Mouse (Mus musculus) embryo, embryonic 10.5 days (tissue): Measurements from ENCODE around the gene Gm3033.
"Not testable (repeated sequence)": the region's sequence is repeated elsewhere in the genome, so short reads cannot be mapped to it uniquely, and the experiment has no call there.

ENCODE experiments used
- DNase-seq: peaks from one replicate; pipeline ENCODE4 v3.0.0-alpha.2; 2015; ENCODE audit warnings: low spot score

The Gm3033 gene

DNA sequence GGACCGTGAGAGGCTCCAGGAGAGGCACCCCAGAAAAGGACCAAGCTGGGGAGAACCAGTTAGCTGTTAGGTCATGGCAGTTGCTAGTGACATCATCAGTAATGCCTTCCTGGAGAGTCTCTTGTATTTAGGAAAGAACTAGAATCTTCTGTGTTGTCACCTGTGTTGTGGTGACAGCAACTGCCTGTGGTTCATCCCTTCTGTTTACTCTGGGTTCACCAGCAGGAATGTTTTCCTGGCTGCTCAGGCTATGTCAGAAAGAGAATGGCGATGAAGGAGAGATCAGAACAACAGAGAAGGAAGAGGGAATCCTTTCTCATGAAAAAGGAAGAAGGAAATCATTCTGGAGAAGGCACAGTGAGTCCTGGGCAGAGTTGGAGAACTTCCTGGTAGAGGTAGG, at the start of gene Gm3033:
TSS of gene Gm3033 (plus strand) at position 301 of the 400 bp plus-strand sequence.
- DNase-seq = not testable (repeated sequence)

DNA sequence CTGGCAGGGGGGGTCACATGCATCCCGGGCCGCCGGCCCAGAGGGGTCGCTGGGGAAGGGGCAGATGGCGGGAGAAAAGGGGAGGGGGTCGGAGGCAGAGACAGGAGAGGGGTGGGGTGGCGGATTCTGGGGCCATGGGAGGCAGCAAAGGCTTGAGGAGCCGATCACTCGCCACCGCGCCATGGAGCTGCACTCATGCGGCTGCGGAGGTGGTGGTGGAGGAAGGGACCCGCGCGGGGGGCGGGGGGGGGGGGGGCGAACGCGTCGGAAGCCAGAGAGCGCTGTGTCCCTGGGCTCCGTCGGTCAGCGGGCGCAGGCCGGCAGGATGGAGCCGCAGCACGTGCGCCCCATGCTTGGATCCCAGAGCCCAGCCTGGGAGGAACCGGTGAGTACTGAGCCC, 36.3 kb upstream of the Gm3033 start, which contains the start of gene Gm3002:
TSS of gene Gm3002 (plus strand) at position 301 of the 400 bp plus-strand sequence.
- not testable (repeated sequence) for DNase-seq

DNA sequence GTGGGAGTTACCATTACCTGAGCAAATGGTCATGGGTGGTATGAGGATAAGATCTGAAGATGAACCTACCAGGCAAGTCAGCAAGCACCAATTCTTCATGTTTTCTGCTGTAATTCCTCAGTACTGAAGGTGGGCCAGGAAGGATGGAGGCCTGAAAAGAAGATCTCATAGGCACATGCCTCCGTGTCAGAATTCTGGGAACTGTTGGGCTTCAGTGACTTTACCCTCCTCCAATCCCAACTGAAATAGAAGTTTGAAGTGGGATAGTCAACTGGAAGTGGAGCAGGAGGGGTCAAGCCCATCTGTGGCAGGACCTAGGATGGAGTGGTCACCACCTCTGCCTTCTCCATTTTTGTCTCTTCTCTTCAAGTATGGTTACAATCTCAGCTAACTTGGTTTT, 37.8 kb downstream of the Gm3033 start, which contains the start of gene Gm2916:
TSS of gene Gm2916 (plus strand) at position 301 of the 400 bp plus-strand sequence.
- not testable (repeated sequence) for DNase-seq
